In the genomic region with DNA sequence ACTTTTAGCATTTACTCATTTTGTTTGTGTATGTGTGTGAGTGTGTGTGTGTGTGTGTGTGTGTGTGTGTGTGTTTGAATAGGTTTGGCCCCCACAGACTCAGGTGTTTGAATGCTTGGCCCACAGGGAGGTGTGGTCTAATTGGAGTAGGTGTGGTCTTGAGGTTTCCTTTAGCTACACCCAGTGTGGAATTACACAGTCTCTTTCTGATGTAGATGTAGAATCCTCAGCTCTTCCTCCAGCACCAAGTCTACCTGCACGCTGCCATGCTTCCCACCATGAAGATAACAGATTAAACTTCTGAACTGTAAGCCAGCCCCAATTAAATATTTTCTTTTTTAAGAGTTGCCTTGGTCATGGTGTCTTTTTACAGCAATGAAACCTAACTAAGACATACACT, we compare ENCODE assay signal across 21 mouse cellular contexts.
DNase-seq lines count a peak whose midpoint lies in the region; ATAC-seq lines count a peak whose summit lies in the region.
"Had no signal": no experiment of that assay in that cellular context is flagged by ENCODE, and none has a peak within 500 bp of the region (broad histone marks: within the 10 kb centered on the region; RNA-seq: fewer than 3 reads in every experiment).

No protein-coding gene starts in this region.

- ATAC-seq in liver, embryonic 13.5 days (ENCODE audit: low read depth): no peak
- ATAC-seq in liver, embryonic 11.5 days (replicated peaks; ENCODE audit: low FRiP score): no peak
- no peak for ATAC-seq in liver, embryonic 16.5 days (ENCODE audit: low read depth)
- ATAC-seq: forebrain, embryonic 14.5 days; intestine, embryonic 15.5 days; midbrain, embryonic 16.5 days; Patski had no signal

- intact Hi-C loops in gastrocnemius, postnatal 14 days (cut with DNase I; ENCODE audit: low total_unique reads): no loop called here

- no peak for DNase-seq in liver, embryonic 13.5 days
- no peak for DNase-seq in liver, embryonic 11.5 days (ENCODE audit: low spot score)
- DNase-seq in CD4-positive helper T cell, adult 2 months (ENCODE audit: low read depth, low spot score): peak; percentile 73
- peak; percentile 98 for DNase-seq in R1 (ENCODE audit: low read depth, low spot score)
- DNase-seq in lung, adult 18-20 months: no peak
- no peak for DNase-seq in gastrocnemius, postnatal 14 days
- no peak for DNase-seq in heart, adult 11 months
- DNase-seq: cerebellum, postnatal 10 days; heart, postnatal 36 days; kidney, adult 9 months; kidney, postnatal 25 days had no signal

- H3K9me3 ChIP-seq in liver, embryonic 13.5 days (replicated peaks): no peaks in the 10 kb centered on the region
- H3K9me3 ChIP-seq in liver, embryonic 11.5 days (ENCODE audit: control insufficient read depth, low read length): no peaks in the 10 kb centered on the region
- H3K9me3 ChIP-seq in liver, embryonic 16.5 days (replicated peaks; ENCODE audit: control insufficient read depth, low read length): no peaks in the 10 kb centered on the region
- H3K9me3 ChIP-seq: intestine, embryonic 15.5 days; limb, embryonic 10.5 days had no signal

- H3K4me1 ChIP-seq in liver, embryonic 13.5 days (replicated peaks): peaks cover 29% of the 10 kb centered on the region
- peaks cover 11% of the 10 kb centered on the region for H3K4me1 ChIP-seq in liver, embryonic 11.5 days (replicated peaks; ENCODE audit: control insufficient read depth, insufficient read depth, low read length)
- H3K4me1 ChIP-seq in liver, embryonic 16.5 days (ENCODE audit: control insufficient read depth, low read depth, low read length): peaks cover 10% of the 10 kb centered on the region; the same call in 1 of the 2 replicates
- H3K4me1 ChIP-seq: embryonic facial prominence, embryonic 13.5 days; heart, embryonic 13.5 days; intestine, embryonic 15.5 days had no signal

- H3K4me2 ChIP-seq in liver, embryonic 13.5 days: peak overlapping the region; percentile 60; the same call in 1 of the 2 replicates
- no peak overlapping the region for H3K4me2 ChIP-seq in liver, embryonic 11.5 days
- H3K4me2 ChIP-seq in liver, embryonic 16.5 days (ENCODE audit: low read depth, low read length): peak overlapping the region; percentile 54; the same call in 1 of the 2 replicates
- H3K4me2 ChIP-seq: embryonic facial prominence, embryonic 13.5 days; heart, embryonic 13.5 days; hindbrain, embryonic 14.5 days; intestine, embryonic 15.5 days had no signal

- peaks cover 35% of the 10 kb centered on the region for H3K36me3 ChIP-seq in liver, embryonic 13.5 days
- peaks cover 21% of the 10 kb centered on the region; the same call in 1 of the 2 replicates for H3K36me3 ChIP-seq in liver, embryonic 11.5 days (ENCODE audit: control insufficient read depth, insufficient read depth, low read length)
- peaks cover 7% of the 10 kb centered on the region for H3K36me3 ChIP-seq in liver, embryonic 16.5 days (ENCODE audit: control insufficient read depth, insufficient read depth)

- no peaks in the 10 kb centered on the region for H3K27me3 ChIP-seq in liver, embryonic 13.5 days
- H3K27me3 ChIP-seq in liver, embryonic 11.5 days (replicated peaks; ENCODE audit: control insufficient read depth, insufficient read depth, low read length): no peaks in the 10 kb centered on the region
- H3K27me3 ChIP-seq in liver, embryonic 16.5 days (ENCODE audit: control insufficient read depth, insufficient read depth, low read depth, low read length): no peaks in the 10 kb centered on the region
- H3K27me3 ChIP-seq: embryonic facial prominence, embryonic 13.5 days; heart, embryonic 13.5 days; intestine, embryonic 15.5 days; Patski had no signal

- 0 out of 2 replicates have a peak overlapping the region, but pooled peaks have one; percentile 53 for H3K9ac ChIP-seq in liver, embryonic 13.5 days
- no peak overlapping the region for H3K9ac ChIP-seq in liver, embryonic 11.5 days (ENCODE audit: low read depth, low read length)
- no peak overlapping the region for H3K9ac ChIP-seq in liver, embryonic 16.5 days (ENCODE audit: low read depth, low read length)
- H3K9ac ChIP-seq: embryonic facial prominence, embryonic 13.5 days; heart, embryonic 13.5 days; hindbrain, embryonic 14.5 days; intestine, embryonic 15.5 days; liver, embryonic 14.5 days had no signal

- 0 out of 2 replicates have a peak overlapping the region, but pooled peaks have one; percentile 39 for H3K27ac ChIP-seq in liver, embryonic 13.5 days
- H3K27ac ChIP-seq in liver, embryonic 11.5 days (ENCODE audit: low read depth, low read length): no peak overlapping the region
- no peak overlapping the region; the same call in 1 of the 2 replicates for H3K27ac ChIP-seq in liver, embryonic 16.5 days (ENCODE audit: low read length)
- H3K27ac ChIP-seq: heart, embryonic 13.5 days; hindbrain, embryonic 14.5 days; intestine, embryonic 15.5 days; limb, embryonic 10.5 days; liver, embryonic 14.5 days had no signal

- H3K4me3 ChIP-seq in liver, embryonic 13.5 days (replicated peaks): no peak overlapping the region
- no peak overlapping the region for H3K4me3 ChIP-seq in liver, embryonic 11.5 days (ENCODE audit: low read depth, low read length)
- H3K4me3 ChIP-seq in liver, embryonic 16.5 days (ENCODE audit: low read depth, low read length): no peak overlapping the region
- H3K4me3 ChIP-seq: embryonic facial prominence, embryonic 13.5 days; heart, embryonic 13.5 days; intestine, embryonic 15.5 days; limb, embryonic 10.5 days had no signal

- WGBS in liver, embryonic 13.5 days (ENCODE audit: insufficient replicate concordance): 65% methylated on average over 1 of the region's 1 CpGs
- 85% methylated on average over 1 of the region's 1 CpGs for WGBS in liver, embryonic 11.5 days
- 65% methylated on average over 1 of the region's 1 CpGs for WGBS in liver, embryonic 16.5 days (ENCODE audit: insufficient replicate concordance)

Comparison
In these comparisons a context has a peak if more than half of its experiments do, and no peak if none do; other contexts are left out.
1. DNase-seq: peak in CD4-positive helper T cell, adult 2 months (single experiment) and R1 (single experiment); none in liver, embryonic 13.5 days (single experiment), liver, embryonic 11.5 days (single experiment), lung, adult 18-20 months (0 of 2), gastrocnemius, postnatal 14 days (single experiment) and heart, adult 11 months (single experiment).